Mouse (Mus musculus): Measurements from ENCODE around the gene Fli1. TPM values are rescaled to one million over a fixed set of nuclear protein-coding genes. Genes with fewer than 3 reads are reported as not detected.

Gene Fli1
- polyA plus RNA-seq, 1 experiment from 2014 or later: 53.5 TPM

- no peak for DNase-seq (ENCODE audit: low spot score)
Observed at GRCm38 (mm10) chr9:32550541-32550940, 7.9 kb upstream of the Fli1 start.

GRCm38 (mm10) chr9:32549462-32550384 is 7.1 kb upstream of the Fli1 start:
- no peak for DNase-seq (ENCODE audit: low spot score)

DNA sequence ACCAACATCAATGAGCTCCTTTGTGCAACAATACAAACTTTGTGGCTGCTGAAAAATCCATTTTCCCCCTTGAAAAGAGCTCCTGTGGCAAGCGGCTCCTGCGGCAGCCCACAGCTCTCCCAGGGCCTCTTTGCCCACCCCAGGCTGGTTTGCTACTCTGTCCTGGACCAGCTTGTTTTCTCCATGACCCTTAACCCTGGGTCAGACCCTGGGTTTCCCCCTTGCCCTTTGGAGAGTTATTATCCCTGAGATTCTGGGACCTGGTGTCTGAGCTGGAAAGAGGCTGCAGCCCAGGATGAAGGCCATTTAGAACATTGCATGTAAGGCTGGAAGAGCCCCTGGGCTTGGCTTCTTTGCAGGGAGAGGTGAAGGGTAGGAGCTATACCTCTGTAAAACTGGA is 4.1 kb upstream of the Fli1 start:
- no peak for DNase-seq (ENCODE audit: low spot score)

- DNase-seq (ENCODE audit: low spot score): peak; percentile 13
Observed at GRCm38 (mm10) chr9:32544731-32545661, 2.3 kb upstream of the Fli1 start.

GRCm38 (mm10) chr9:32543923-32544575 is 1.4 kb upstream of the Fli1 start:
- DNase-seq (ENCODE audit: low spot score): no peak

DNA sequence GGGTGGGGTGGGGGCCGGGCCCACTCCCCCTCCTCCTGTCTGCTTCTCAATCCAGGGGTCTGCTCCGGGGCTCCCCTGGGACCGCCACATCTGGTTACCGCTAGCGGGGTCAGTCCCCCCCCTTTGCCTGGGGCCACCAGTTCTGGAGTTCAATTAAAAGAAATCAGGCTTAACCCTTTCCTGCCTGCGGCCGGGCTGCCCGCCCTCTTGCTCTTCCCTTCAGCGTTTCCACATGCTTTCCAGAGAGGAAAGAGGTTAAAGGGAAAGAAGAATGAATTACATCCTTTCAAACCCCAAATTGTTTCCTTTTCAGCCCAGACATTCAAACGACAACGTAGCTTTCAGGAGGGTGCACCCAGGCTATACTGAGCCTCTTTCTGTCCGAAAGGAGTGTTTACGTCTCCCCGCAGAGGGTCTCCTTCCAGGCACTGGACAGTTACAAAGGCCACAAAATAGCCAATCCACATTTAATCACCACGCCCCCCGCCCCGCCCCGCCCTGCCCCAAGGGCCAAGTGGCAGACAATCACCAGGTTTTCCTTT is 450 bp upstream of the Fli1 start:
- DNase-seq (ENCODE audit: low spot score): no peak

- DNase-seq (ENCODE audit: low spot score): peak; percentile 76
Observed at GRCm38 (mm10) chr9:32541223-32541901, 1.3 kb downstream of the Fli1 start.

DNA sequence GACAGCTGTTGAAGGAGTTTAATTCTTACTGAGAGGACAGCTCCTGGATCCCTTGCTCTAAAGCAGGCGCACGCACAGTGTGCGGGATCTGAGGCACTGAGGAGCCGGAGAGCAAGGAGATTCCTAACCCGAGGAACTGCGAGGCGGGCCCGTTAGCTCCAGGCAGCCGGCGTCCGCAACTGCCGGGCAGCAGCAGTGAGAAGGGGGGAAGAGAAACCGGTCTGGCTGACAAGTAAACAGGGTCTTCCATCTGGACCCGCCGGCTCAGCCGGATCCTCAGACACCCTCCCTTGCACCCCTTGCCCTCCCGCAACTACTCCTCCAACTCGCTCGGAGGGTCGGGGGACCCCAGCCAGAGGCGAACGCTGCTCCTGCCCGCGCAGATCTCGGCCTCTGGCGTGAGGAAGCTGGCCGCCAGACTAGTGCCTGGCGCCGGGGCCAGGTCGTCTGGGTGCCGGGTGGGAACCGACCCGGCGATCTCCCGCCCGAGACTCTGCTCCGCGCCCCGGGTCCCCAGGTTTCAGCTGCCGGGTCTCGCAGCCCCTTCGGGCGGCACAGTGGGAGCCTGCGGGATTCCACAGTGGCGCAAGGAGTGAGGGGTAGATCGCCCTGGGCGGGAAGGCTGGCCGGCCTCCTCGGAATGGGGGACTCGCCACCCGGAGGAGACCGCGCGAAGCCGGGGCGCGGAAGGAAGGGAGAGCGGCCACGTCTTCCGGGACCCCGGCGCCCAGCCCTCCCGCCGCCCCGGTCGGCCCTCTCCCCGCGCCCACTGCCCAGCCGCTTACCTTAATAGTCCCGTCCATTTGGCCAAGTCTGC is 2.0 kb downstream of the Fli1 start:
- peak; percentile 37 for DNase-seq (ENCODE audit: low spot score)

- peak; percentile 43 for DNase-seq (ENCODE audit: low spot score)
Observed at GRCm38 (mm10) chr9:32540061-32540405, 2.6 kb downstream of the Fli1 start.

GRCm38 (mm10) chr9:32539321-32539761 is 3.3 kb downstream of the Fli1 start:
- DNase-seq (ENCODE audit: low spot score): peak; percentile 80

DNA sequence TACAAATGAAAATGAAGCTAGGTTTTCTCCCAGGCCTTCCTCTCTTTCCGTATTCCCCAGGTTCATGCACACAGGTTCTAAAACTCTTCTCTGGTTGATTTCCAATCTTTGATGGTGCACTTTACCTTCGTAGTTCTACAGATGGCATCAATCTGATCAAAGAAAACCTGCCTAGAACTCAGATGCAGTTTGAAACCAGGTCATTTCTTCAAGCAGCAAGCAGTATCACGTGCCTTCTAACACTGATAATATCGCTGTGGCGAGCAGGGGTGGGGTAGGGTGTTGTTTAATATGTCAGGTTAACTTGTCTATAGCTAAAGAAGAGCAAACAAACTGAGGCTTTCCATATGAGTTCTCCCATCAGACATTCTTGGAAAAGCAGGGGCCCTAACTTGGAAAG is 4.5 kb downstream of the Fli1 start:
- peak; percentile 67 for DNase-seq (ENCODE audit: low spot score)

GRCm38 (mm10) chr9:32537706-32538105 is 5.0 kb downstream of the Fli1 start:
- no peak for DNase-seq (ENCODE audit: low spot score)

DNA sequence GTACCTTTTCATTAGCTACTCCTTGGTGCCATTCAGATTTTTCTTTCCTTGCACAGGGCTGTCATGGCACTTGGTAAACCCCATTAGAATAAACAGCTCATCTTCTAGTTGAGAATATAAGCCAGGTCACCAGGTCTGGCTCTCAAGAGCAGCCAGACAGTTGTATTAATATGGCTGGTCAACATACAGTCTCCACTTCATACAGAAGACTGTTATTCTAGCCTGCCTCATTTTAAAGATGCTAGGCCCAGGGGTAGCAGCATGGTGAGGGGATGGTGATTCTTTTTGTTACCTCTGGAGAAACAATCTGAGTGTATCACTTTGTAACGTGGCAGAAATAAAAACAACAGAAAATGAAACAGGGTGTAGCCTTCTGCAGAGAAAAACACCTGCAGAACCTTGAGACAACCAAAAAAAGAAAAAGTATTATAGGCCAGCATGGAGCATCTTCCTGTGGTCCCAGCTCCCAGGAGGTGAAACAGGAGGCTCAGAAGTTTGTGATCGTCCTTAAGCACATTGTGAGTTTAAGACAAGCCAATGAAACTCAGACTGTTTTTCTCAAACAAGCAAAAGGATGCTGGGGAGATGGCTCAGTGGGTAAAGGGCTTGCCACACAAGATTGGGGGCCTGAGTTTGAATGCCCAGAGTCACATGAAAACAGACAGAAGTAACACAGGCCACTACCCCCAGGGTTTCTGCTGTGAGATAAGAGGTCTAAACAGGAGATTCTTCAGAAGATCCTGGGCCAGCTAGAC is 7.3 kb downstream of the Fli1 start:
- DNase-seq (ENCODE audit: low spot score): no peak

DNA sequence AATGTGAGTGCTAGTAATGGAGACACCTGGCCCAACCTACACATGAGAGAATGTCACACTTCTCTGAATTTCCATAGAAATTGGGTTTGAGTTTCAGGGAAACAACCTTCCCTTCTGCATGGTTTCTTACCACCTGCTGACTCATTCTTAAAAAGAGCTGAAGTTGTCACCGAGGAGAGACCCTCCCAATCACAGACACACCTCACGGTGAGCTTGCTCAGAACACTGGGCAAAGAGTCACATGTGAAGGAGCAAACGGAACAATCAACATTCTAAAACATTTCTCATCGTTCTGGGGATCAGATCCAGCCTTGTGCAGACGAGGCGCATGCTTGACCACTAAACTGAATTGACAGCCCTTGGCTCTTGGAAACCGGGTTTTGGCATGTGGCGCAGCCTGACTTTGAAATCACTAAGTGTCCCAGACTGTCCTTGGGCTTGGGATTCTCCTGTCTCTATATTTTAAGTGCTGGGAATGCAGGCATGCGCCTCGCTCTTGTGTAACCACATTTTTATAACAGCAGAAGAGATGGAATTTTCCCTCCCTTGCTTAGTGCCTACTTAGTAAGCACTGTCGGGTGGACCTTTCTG is 8.5 kb downstream of the Fli1 start:
- no peak for DNase-seq (ENCODE audit: low spot score)

- DNase-seq (ENCODE audit: low spot score): no peak
Observed at GRCm38 (mm10) chr9:32531588-32531987, 11.1 kb downstream of the Fli1 start.

DNA sequence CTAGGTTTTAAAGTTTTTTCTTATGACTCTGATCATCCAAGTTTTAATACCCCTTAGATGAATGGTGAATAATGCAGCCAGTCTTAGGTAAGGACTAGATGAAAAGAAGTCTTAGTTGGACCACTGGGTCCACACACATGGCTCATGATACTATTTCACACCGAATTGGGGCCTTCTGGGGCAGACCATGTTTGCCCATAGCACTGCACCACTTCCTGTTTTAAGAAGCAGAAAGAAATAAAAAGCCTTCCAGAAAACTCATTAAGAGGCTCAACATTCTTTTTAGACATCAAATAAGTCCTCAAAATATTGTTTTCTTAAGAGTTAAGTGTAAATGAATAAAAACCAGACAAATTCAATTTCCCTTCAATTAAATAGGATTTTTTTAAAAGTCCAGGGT is 11.7 kb downstream of the Fli1 start:
- DNase-seq (ENCODE audit: low spot score): no peak

DNA sequence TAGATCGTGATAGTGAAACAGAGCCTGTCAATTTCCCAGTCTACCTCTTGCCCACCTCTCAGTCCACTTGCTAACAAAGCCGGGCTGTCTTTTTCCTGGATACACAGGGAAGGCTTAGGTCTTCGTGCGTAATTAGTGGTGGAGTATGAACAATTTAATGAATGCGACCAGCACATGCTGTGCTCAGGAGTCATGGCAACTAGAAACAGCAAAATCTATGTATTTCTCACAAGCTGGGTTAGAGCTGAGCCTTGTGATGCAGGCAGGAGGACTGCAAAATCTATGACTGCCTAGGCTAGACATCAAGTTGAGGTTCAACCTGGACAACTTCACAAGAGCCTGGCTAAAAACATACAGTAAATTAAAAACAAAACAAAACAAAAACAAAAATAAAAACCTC is 12.5 kb downstream of the Fli1 start:
- DNase-seq (ENCODE audit: low spot score): no peak

DNA sequence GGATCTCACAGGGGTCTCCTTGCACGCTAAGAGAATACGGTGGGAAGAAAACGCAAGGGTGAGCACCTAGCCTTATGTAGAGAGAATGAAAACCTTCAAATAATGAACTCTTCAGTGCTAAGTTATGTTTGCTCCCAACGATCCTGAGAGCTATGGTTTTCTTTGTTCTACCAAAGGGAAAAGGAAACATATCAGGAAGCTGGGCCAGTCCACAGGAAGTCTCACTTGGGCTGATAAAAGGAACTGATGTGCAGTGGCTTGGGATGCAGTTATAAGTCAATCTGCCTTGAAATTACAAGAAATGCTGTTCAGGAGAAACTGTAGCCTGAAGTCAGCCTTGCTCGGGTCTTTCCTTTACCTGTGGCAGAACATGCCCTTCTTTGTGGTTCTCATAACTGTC is 13.1 kb downstream of the Fli1 start:
- DNase-seq (ENCODE audit: low spot score): no peak

DNA sequence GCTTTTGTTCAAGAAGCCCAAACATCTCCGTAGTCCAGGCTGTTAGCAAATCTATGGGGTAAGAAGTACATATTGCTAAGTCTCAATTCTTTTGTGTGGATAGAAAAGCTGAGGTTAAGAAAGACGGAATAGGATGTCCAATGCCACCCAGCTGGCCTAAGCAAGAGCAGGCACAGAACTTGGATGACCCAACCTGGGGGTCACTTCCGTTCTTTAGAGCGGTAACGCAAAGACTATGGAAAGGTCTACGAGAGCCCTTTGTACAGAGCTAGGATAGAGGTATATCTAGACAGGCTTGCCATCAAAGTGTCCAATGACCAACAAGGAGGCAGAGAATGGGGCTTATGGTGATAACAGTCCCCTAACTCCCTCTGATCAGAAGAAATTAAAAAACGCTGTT is 15.3 kb downstream of the Fli1 start:
- no peak for DNase-seq (ENCODE audit: low spot score)

Data from thymus, postnatal 0 days (tissue).